Mouse (Mus musculus): Measurements from ENCODE around the gene Olfr8. TPM values are rescaled to one million over a fixed set of nuclear protein-coding genes. Genes with fewer than 3 reads are reported as not detected.
"Not testable (repeated sequence)": the region's sequence is repeated elsewhere in the genome, so short reads cannot be mapped to it uniquely, and the experiment has no call there.

The Olfr8 gene
- not detected in 2 replicates for total RNA-seq (2021)
- long read RNA-seq, result 0 reads

GRCm38 (mm10) chr10:78950336-78950735 lies at the start of gene Olfr8:
TSS of gene Olfr8 (plus strand) at chr10:78950636.
- DNase-seq, result not testable (repeated sequence)

GRCm38 (mm10) chr10:78912871-78913270 lies 37.6 kb upstream of the Olfr8 start, which contains the start of gene Olfr1354:
TSS of gene Olfr1354 (plus strand) at chr10:78913171.
- not testable (repeated sequence) for DNase-seq

GRCm38 (mm10) chr10:78963009-78963408 lies 12.6 kb downstream of the Olfr8 start, which contains the start of gene Olfr1353:
TSS of gene Olfr1353 (plus strand) at chr10:78963309.
- not testable (repeated sequence) for DNase-seq

GRCm38 (mm10) chr10:78980750-78981149 lies 30.3 kb downstream of the Olfr8 start, which contains the start of gene Olfr1352:
TSS of gene Olfr1352 (plus strand) at chr10:78981050.
- DNase-seq, result no peak

Other genes with a start within 250 kb of the Olfr8 start
- gene Casp14, start 232.3 kb upstream of the Olfr8 start, total RNA-seq (2021), result not detected in 2 replicates
- not detected in 2 replicates for gene Ccdc105, start 197.6 kb upstream of the Olfr8 start, total RNA-seq (2021)
- 0.21 TPM in 1 of 2 replicates, not detected in the other for gene Slc1a6, start 170.1 kb upstream of the Olfr8 start, total RNA-seq (2021)
- gene Olfr1356, start 98.5 kb upstream of the Olfr8 start, total RNA-seq (2021), result not detected in 2 replicates
- gene Olfr1355, start 75.1 kb upstream of the Olfr8 start, total RNA-seq (2021), result not detected in 2 replicates
- gene Olfr1354, start 37.5 kb upstream of the Olfr8 start, total RNA-seq (2021), result not detected in 2 replicates
- gene Olfr1353, start 12.7 kb downstream of the Olfr8 start, total RNA-seq (2021), result not detected in 2 replicates
- gene Olfr1352, start 30.4 kb downstream of the Olfr8 start, total RNA-seq (2021), result not detected in 2 replicates
- gene Olfr1351, start 61.8 kb downstream of the Olfr8 start, total RNA-seq (2021), result not detected in 2 replicates
- not detected in 2 replicates for gene Olfr57, start 78.1 kb downstream of the Olfr8 start, total RNA-seq (2021)
- 17.0 and 19.2 TPM in 2 replicates for gene 2610008E11Rik, start 147.0 kb downstream of the Olfr8 start, total RNA-seq (2021)
- gene Vmn2r80, start 198.1 kb downstream of the Olfr8 start, total RNA-seq (2021), result not detected in 2 replicates